Mouse (Mus musculus) hindbrain, embryonic 13.5 days (tissue): ENCODE data around the gene Itgb3. TPM values are rescaled to one million over a fixed set of nuclear protein-coding genes. Genes with fewer than 3 reads are reported as not detected.

ENCODE experiments used
- ATAC-seq: fragments of 200-750 bp; cut with Nextera tagmentation; 2 replicates; pipeline ENCODE4 v1.8.0; 2017; ENCODE audit warnings: moderate TSS enrichment; ENCODE audit not compliant: low FRiP score
- H3K27ac ChIP-seq: fragments of 300-500 bp; sonication (generic); 2 replicates; pipeline ENCODE4 v1.5.1; 2015; ENCODE audit warnings: inconsistent platforms, mild to moderate bottlenecking, moderate library complexity
- H3K27me3 ChIP-seq: fragments of 300-500 bp; sonication (generic); 2 replicates; pipeline ENCODE4 v1.6.1; 2015; ENCODE audit warnings: mild to moderate bottlenecking, inconsistent platforms
- H3K36me3 ChIP-seq: fragments of 300-500 bp; sonication (generic); 2 replicates; pipeline ENCODE4 v1.6.1; 2015; ENCODE audit warnings: mild to moderate bottlenecking, inconsistent platforms
- H3K4me1 ChIP-seq: fragments of 300-500 bp; sonication (generic); replicated peaks from 2 replicates; pipeline ENCODE4 v1.6.1; 2015; ENCODE audit warnings: inconsistent platforms
- H3K4me2 ChIP-seq: fragments of 300-500 bp; sonication (generic); 2 replicates; pipeline ENCODE4 v1.6.1; 2015; ENCODE audit warnings: inconsistent platforms, mild to moderate bottlenecking, moderate library complexity
- H3K4me3 ChIP-seq: fragments of 300-500 bp; sonication (generic); 2 replicates; pipeline ENCODE4 v1.5.1; 2015; ENCODE audit warnings: mild to moderate bottlenecking, inconsistent platforms
- H3K9ac ChIP-seq: fragments of 300-500 bp; sonication (generic); 2 replicates; pipeline ENCODE4 v1.6.1; 2015; ENCODE audit warnings: mild to moderate bottlenecking, inconsistent platforms
- H3K9me3 ChIP-seq: fragments of 300-500 bp; sonication (generic); 2 replicates; pipeline ENCODE4 v1.6.1; 2016; ENCODE audit warnings: inconsistent platforms
- WGBS: fragments of 180-500 bp; shearing (Covaris S2); methylation state at CpG from one replicate; pipeline ENCODE4 v1.1.7; 2015; 5-methylcytosine and 5-hydroxymethylcytosine counted together
- polyA plus RNA-seq: library from polyadenylated mRNA; unstranded; fragments of >200 nt; fragmentation: Nextera tagmentation; extraction: Ambion mirVana; gene quantifications from 2 replicates; pipeline ENCODE4 v1.2.1, GENCODE M21; 2015

Itgb3 gene
- polyA plus RNA-seq, 1 experiment from 2014 or later = 1.9 TPM

DNA sequence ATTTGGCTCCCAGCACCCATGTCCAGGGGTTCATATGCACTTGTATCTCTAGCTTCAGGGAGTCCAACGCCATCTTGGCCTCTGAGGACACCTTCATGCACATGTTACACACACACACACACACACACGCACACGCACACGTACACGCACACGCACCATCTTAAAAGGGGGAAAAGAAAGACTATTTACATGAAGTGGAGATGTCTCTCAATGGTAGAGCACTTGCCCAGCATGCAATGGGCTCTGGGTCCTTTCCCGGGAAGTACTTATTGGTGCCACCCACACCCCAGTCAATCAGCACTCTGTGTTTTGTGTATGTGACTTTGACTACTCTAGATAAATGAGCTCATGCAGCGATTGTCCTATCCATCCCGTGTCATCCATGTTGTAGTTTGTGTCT, 19.9 kb upstream of the Itgb3 start:
- Histone ChIP-seq H3K36me3 (no peaks in the 10 kb centered on the region), H3K27ac (no peak overlapping the region), H3K4me3 (no peak overlapping the region), H3K9ac (no peak overlapping the region), H3K4me2 (no peak overlapping the region), H3K4me1 (no peaks in the 10 kb centered on the region), H3K27me3 (no peaks in the 10 kb centered on the region), H3K9me3 (0 out of 2 replicates have a peak, but pooled peaks cover 5% of the 10 kb centered on the region)
- ATAC-seq = no peak
- 96% methylated on average over 9 of the region's 9 CpGs for WGBS

- Histone ChIP-seq H3K36me3 (no peaks in the 10 kb centered on the region), H3K9ac (no peak overlapping the region), H3K9me3 (0 out of 2 replicates have a peak, but pooled peaks cover 5% of the 10 kb centered on the region), H3K4me3 (no peak overlapping the region), H3K27ac (no peak overlapping the region), H3K27me3 (no peaks in the 10 kb centered on the region), H3K4me2 (no peak overlapping the region), H3K4me1 (no peaks in the 10 kb centered on the region)
- 90% methylated on average over 2 of the region's 2 CpGs for whole genome bisulfite sequencing
- no peak for ATAC-seq
These were observed 19.3 kb upstream of the Itgb3 start for GRCm38 (mm10) chr11:104588513-104588912.

- Histone ChIP-seq H3K36me3 (no peaks in the 10 kb centered on the region), H3K4me2 (no peak overlapping the region), H3K4me3 (no peak overlapping the region), H3K27me3 (no peaks in the 10 kb centered on the region), H3K27ac (no peak overlapping the region), H3K9ac (no peak overlapping the region), H3K9me3 (0 out of 2 replicates have a peak, but pooled peaks cover 5% of the 10 kb centered on the region), H3K4me1 (no peaks in the 10 kb centered on the region)
- WGBS = 89% methylated on average over 1 of the region's 1 CpGs
- no peak for ATAC-seq
These were observed 18.2 kb upstream of the Itgb3 start for GRCm38 (mm10) chr11:104589570-104589969.

- Histone ChIP-seq H3K27me3 (no peaks in the 10 kb centered on the region), H3K4me1 (no peaks in the 10 kb centered on the region), H3K4me3 (no peak overlapping the region), H3K9me3 (0 out of 2 replicates have a peak, but pooled peaks cover 5% of the 10 kb centered on the region), H3K27ac (no peak overlapping the region), H3K9ac (no peak overlapping the region), H3K4me2 (no peak overlapping the region), H3K36me3 (no peaks in the 10 kb centered on the region)
- WGBS = 7% methylated on average over 8 of the region's 8 CpGs
- ATAC-seq = peak; percentile 71
These were observed 17.7 kb upstream of the Itgb3 start for GRCm38 (mm10) chr11:104590148-104590547.

DNA sequence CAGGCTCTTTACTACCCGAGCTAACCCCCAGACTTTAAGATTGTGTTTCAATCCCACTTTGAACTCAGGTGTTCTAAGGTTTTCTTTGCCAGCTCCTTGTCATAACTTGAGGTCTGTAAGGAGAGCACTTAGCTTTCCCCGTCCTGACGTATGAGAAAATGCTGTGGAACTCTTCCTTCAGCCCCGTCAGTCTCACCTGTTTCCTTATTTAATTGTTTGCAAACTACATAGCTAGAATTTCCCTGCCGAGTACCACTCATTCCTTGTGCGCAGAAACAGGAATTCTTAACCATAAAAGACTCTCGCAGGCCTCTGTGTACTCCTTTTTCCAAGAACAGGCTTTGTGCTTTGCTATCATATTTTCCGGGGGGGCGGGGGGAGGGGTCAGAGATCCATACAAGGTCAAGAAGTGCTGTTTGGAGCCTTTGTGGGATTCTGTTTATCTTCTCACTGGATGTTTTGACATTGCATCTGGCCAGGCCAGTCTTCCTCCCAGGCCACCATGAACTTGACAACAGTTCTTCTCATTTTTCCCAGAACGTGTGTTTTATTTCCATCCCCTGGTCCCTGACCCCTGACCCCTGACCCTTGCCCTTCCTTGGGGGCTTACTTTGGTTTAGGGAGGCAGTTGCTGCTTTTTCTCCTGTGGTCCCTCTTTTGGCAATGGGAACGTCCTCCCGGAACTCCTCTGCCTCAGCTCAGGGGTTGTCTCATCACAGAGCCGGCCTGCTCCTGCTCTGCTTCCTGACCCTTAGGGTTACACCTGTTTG, 15.5 kb upstream of the Itgb3 start:
- 0 out of 2 replicates have a peak, but pooled peaks cover 5% of the 10 kb centered on the region for H3K9me3 ChIP-seq
- H3K9ac ChIP-seq = no peak overlapping the region
- no peak overlapping the region for H3K4me3 ChIP-seq
- H3K4me2 ChIP-seq = no peak overlapping the region
- 76% methylated on average over 13 of the region's 13 CpGs for WGBS
- no peaks in the 10 kb centered on the region for H3K36me3 ChIP-seq
- no peaks in the 10 kb centered on the region for H3K4me1 ChIP-seq
- no peak overlapping the region for H3K27ac ChIP-seq
- no peaks in the 10 kb centered on the region for H3K27me3 ChIP-seq
- no peak for ATAC-seq

DNA sequence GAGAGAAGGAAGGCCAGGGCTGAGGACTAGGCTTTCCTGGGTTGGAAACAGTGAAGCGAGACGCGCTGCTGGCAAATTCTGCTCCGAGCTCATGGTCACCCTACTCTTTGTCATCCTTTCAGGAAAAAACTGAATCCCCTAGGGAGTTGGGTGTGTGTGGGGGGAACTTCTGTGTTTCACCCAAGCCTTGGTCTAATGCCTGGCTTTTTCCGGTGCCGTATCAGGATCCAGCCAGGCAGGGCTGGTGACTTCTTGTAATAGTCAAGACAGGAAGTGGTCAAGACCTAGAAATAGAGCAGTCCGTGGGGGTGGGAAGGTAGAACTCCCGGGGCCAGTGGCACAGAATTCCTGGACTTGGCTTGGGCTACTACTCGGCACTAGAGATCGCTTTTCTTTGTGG, 11.4 kb upstream of the Itgb3 start:
- no peak overlapping the region for H3K27ac ChIP-seq
- no peaks in the 10 kb centered on the region for H3K27me3 ChIP-seq
- H3K4me2 ChIP-seq = no peak overlapping the region
- WGBS = 84% methylated on average over 10 of the region's 10 CpGs
- no peaks in the 10 kb centered on the region for H3K9me3 ChIP-seq
- H3K4me1 ChIP-seq = no peaks in the 10 kb centered on the region
- ATAC-seq = no peak
- H3K36me3 ChIP-seq = no peaks in the 10 kb centered on the region
- no peak overlapping the region for H3K9ac ChIP-seq
- H3K4me3 ChIP-seq = no peak overlapping the region

GRCm38 (mm10) chr11:104599265-104599945, 8.4 kb upstream of the Itgb3 start:
- Histone ChIP-seq H3K9ac (no peak overlapping the region), H3K4me3 (no peak overlapping the region), H3K9me3 (no peaks in the 10 kb centered on the region), H3K36me3 (no peaks in the 10 kb centered on the region), H3K27ac (no peak overlapping the region), H3K4me1 (no peaks in the 10 kb centered on the region), H3K27me3 (no peaks in the 10 kb centered on the region), H3K4me2 (no peak overlapping the region)
- 90% methylated on average over 13 of the region's 13 CpGs for WGBS
- ATAC-seq = no peak

DNA sequence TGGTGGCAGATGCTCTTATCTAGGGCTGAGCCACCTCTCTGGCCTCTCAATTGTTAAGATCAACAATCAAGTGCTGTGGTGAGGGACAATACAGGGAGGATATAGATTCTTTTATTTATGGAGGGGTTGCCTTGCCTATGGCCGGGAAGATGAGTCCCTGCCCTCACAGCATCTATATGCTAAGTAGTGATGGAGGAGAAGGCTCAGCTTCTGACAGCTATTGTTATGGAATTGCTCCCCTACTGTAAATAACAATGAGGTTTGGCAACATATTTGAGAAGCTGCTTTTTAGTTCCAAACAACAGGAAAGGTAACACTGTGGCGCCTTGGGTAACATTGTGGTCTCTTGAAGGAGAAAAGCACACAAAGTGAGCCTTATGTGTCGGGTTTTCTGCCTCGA, 7.1 kb upstream of the Itgb3 start:
- H3K27ac ChIP-seq = no peak overlapping the region
- H3K4me3 ChIP-seq = no peak overlapping the region
- WGBS = 36% methylated on average over 4 of the region's 4 CpGs
- no peak overlapping the region for H3K4me2 ChIP-seq
- H3K4me1 ChIP-seq = no peaks in the 10 kb centered on the region
- ATAC-seq = no peak
- H3K27me3 ChIP-seq = no peaks in the 10 kb centered on the region; the same call in 1 of the 2 replicates
- no peak overlapping the region for H3K9ac ChIP-seq
- no peaks in the 10 kb centered on the region for H3K9me3 ChIP-seq
- no peaks in the 10 kb centered on the region for H3K36me3 ChIP-seq

- no peak overlapping the region for H3K4me2 ChIP-seq
- no peak for ATAC-seq
- H3K27ac ChIP-seq = no peak overlapping the region
- H3K4me1 ChIP-seq = peaks cover 13% of the 10 kb centered on the region
- peaks cover 25% of the 10 kb centered on the region for H3K27me3 ChIP-seq
- H3K9ac ChIP-seq = no peak overlapping the region
- no peaks in the 10 kb centered on the region for H3K9me3 ChIP-seq
- WGBS = 41% methylated on average over 6 of the region's 6 CpGs
- no peak overlapping the region for H3K4me3 ChIP-seq
- H3K36me3 ChIP-seq = no peaks in the 10 kb centered on the region
These were observed 3.6 kb upstream of the Itgb3 start for GRCm38 (mm10) chr11:104604192-104604591.

GRCm38 (mm10) chr11:104608249-104608920, 585 bp downstream of the Itgb3 start:
- H3K4me2 ChIP-seq = peak overlapping the region; percentile 89
- peak overlapping the region; percentile 76 for H3K9ac ChIP-seq
- no peak overlapping the region for H3K27ac ChIP-seq
- peak; percentile 64 for ATAC-seq
- H3K9me3 ChIP-seq = no peaks in the 10 kb centered on the region
- H3K27me3 ChIP-seq = peaks cover 49% of the 10 kb centered on the region
- peaks cover 13% of the 10 kb centered on the region for H3K4me1 ChIP-seq
- WGBS = 3% methylated on average over 22 of the region's 23 CpGs
- peak overlapping the region; percentile 59 for H3K4me3 ChIP-seq
- no peaks in the 10 kb centered on the region for H3K36me3 ChIP-seq

GRCm38 (mm10) chr11:104609033-104609684, 1.4 kb downstream of the Itgb3 start:
- whole genome bisulfite sequencing = 76% methylated on average over 6 of the region's 6 CpGs
- Histone ChIP-seq H3K36me3 (no peaks in the 10 kb centered on the region), H3K27ac (no peak overlapping the region), H3K4me2 (no peak overlapping the region), H3K4me3 (no peak overlapping the region), H3K9ac (no peak overlapping the region), H3K9me3 (no peaks in the 10 kb centered on the region), H3K4me1 (peaks cover 13% of the 10 kb centered on the region), H3K27me3 (peaks cover 49% of the 10 kb centered on the region)
- no peak for ATAC-seq

- Histone ChIP-seq H3K4me3 (no peak overlapping the region), H3K4me2 (no peak overlapping the region), H3K9ac (no peak overlapping the region), H3K36me3 (no peaks in the 10 kb centered on the region), H3K4me1 (peaks cover 13% of the 10 kb centered on the region), H3K9me3 (no peaks in the 10 kb centered on the region), H3K27me3 (peaks cover 49% of the 10 kb centered on the region), H3K27ac (no peak overlapping the region)
- 63% methylated on average over 4 of the region's 4 CpGs for WGBS
- ATAC-seq = no peak
These were observed 1.9 kb downstream of the Itgb3 start for GRCm38 (mm10) chr11:104609733-104610132.
